Mouse (Mus musculus) regulatory T cell (primary cell): ENCODE results near the gene Fcer1g.

ENCODE experiments used
- in situ Hi-C: fragments of 300-600 bp; cut with MboI, MseI; formaldehyde crosslinking; loops from one replicate; pipeline ENCODE4 v1.15.1; 2025; ENCODE audit warnings: high pct_unique_total_duplicates

Gene Fcer1g

GRCm38 (mm10) chr1:171234126-171234525 lies at the start of gene Fcer1g:
Gene Fcer1g, minus strand, starts transcription at chr1:171234365.
- in situ Hi-C loops = no loop called here

- in situ Hi-C loops = no loop called here
These were observed 49.3 kb upstream of the Fcer1g start for GRCm38 (mm10) chr1:171283188-171284160.

GRCm38 (mm10) chr1:171282086-171282805 lies 48.1 kb upstream of the Fcer1g start:
- in situ Hi-C loops = no loop called here

- in situ Hi-C loops = no loop called here
These were observed 47.4 kb upstream of the Fcer1g start for GRCm38 (mm10) chr1:171281528-171281923.

- in situ Hi-C loops = no loop called here
These were observed 46.9 kb upstream of the Fcer1g start, which contains the start of gene Ppox for GRCm38 (mm10) chr1:171280916-171281527. Gene Ppox, minus strand, starts transcription at chr1:171281186.

- in situ Hi-C loops = no loop called here
These were observed 46.2 kb upstream of the Fcer1g start for GRCm38 (mm10) chr1:171280250-171280915.

GRCm38 (mm10) chr1:171279721-171280120 lies 45.6 kb upstream of the Fcer1g start:
- in situ Hi-C loops = no loop called here

GRCm38 (mm10) chr1:171279012-171279705 lies 45.0 kb upstream of the Fcer1g start:
- in situ Hi-C loops = no loop called here

- in situ Hi-C loops = no loop called here
These were observed 44.3 kb upstream of the Fcer1g start for GRCm38 (mm10) chr1:171278436-171278835.

GRCm38 (mm10) chr1:171277736-171278135 lies 43.6 kb upstream of the Fcer1g start:
- in situ Hi-C loops = no loop called here

GRCm38 (mm10) chr1:171276110-171276748 lies 42.1 kb upstream of the Fcer1g start:
- in situ Hi-C loops = no loop called here

- in situ Hi-C loops = no loop called here
These were observed 41.1 kb upstream of the Fcer1g start for GRCm38 (mm10) chr1:171275144-171275734.

GRCm38 (mm10) chr1:171274171-171274570 lies 40.0 kb upstream of the Fcer1g start:
- in situ Hi-C loops = no loop called here

- in situ Hi-C loops = no loop called here
These were observed 37.9 kb upstream of the Fcer1g start for GRCm38 (mm10) chr1:171272086-171272485.

- in situ Hi-C loops = no loop called here
These were observed 37.5 kb upstream of the Fcer1g start for GRCm38 (mm10) chr1:171271622-171272021.

GRCm38 (mm10) chr1:171271196-171271595 lies 37.0 kb upstream of the Fcer1g start:
- in situ Hi-C loops = no loop called here

GRCm38 (mm10) chr1:171270573-171270900 lies 36.4 kb upstream of the Fcer1g start:
- in situ Hi-C loops = no loop called here

- in situ Hi-C loops = loop anchor here (10.0 kb wide), 1 partner anchor 155 kb away; the partner anchor contains the start of gene Cfap126
These were observed 35.8 kb upstream of the Fcer1g start, which contains the start of gene B4galt3 for GRCm38 (mm10) chr1:171269848-171270572. Gene B4galt3, plus strand, starts transcription at chr1:171270328.

- in situ Hi-C loops = loop anchor here (10.0 kb wide), 1 partner anchor 154 kb away; the partner anchor contains the start of gene Cfap126
These were observed 34.2 kb upstream of the Fcer1g start for GRCm38 (mm10) chr1:171268341-171268740.
